Mouse (Mus musculus): ENCODE results near the gene Scpep1. TPM values are rescaled to one million over a fixed set of nuclear protein-coding genes. Genes with fewer than 3 reads are reported as not detected.
"Not testable (repeated sequence)": the region's sequence is repeated elsewhere in the genome, so short reads cannot be mapped to it uniquely, and the experiment has no call there.

Gene Scpep1
- polyA plus RNA-seq, 1 experiment, result 16.8 TPM

DNA sequence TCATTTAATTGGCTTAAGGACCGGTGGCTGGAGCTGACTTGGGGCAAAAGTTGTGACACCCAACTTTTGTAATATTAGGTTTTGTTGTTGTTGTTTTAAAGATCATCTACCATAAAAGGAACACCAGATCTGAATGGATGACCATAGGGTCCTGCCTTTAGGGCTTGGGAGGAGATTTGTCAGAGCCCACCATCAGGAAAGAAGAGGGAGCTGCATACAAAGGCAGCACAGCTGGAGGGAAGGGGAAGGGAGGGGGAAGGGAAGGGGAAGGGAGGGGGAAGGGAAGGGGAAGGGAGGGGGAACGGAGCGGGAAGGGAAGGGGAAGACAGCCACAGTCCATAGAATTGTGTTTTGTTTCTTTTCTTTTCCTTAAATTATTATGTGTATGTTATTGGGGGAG, 43.1 kb upstream of the Scpep1 start:
- H3K4me3 ChIP-seq (ENCODE audit: insufficient read depth, low read length), result no peak overlapping the region
- no peaks in the 10 kb centered on the region for H3K4me1 ChIP-seq (ENCODE audit: control insufficient read depth, insufficient read depth, low read length)
- TF ChIP-seq CTCF (IDR thresholded peaks at IDR 0.05; ENCODE audit: extremely low read depth, insufficient read depth, low read length), result no peak
- TF ChIP-seq POLR2A (IDR thresholded peaks at IDR 0.05; ENCODE audit: extremely low read depth, insufficient read depth, low read length), result no peak
- no peak overlapping the region for H3K27ac ChIP-seq (ENCODE audit: insufficient read depth, low read length)

GRCm38 (mm10) chr11:88997343-88997742, 42.1 kb upstream of the Scpep1 start:
- H3K4me1 ChIP-seq (ENCODE audit: control insufficient read depth, insufficient read depth, low read length); H3K27ac ChIP-seq (ENCODE audit: insufficient read depth, low read length); H3K4me3 ChIP-seq (ENCODE audit: insufficient read depth, low read length): not testable (repeated sequence)

DNA sequence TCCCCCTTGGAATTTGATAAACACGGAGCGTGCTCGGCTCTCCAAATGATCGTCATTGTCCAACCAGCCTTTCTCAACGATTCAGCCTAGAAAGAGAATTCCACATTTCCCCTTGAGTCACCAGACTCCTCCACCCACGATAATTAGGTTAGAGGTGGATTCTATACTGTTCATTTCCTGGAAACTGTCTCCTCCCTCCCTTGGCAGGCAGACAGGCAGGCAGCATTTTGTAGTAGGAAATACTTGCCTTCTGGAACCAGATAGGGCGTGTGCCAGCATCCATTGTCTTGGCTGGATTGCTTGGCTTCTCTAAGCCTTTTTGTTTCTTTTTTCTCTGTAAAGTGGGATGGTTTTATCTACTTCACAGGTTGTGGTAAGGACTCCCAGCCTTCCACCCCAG, 41.2 kb upstream of the Scpep1 start:
- Histone ChIP-seq H3K27ac (ENCODE audit: insufficient read depth, low read length) (no peak overlapping the region), H3K4me1 (ENCODE audit: control insufficient read depth, insufficient read depth, low read length) (no peaks in the 10 kb centered on the region), H3K4me3 (ENCODE audit: insufficient read depth, low read length) (no peak overlapping the region)
- TF ChIP-seq CTCF (IDR thresholded peaks at IDR 0.05; ENCODE audit: extremely low read depth, insufficient read depth, low read length), result no peak
- no peak for TF ChIP-seq POLR2A (IDR thresholded peaks at IDR 0.05; ENCODE audit: extremely low read depth, insufficient read depth, low read length)

DNA sequence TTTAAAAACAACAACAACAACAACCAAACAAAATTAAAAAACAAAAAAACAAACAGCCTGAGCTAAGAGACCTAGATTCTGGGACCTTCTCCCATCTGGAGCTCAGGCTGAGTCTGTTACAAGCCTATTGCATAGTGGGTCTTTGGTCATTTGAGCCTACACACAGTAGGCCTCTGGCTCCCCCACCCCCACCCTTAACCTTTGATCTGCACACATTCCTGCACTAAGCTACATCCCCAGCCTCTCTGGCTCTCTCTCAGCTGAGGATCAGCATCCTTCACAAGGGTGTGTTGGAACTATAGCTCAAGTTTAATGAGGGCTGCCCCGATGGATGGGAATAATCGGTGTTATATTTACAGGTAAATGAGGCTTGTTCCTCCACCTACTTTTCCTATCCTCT, 40.4 kb upstream of the Scpep1 start:
- no peaks in the 10 kb centered on the region for H3K4me1 ChIP-seq (ENCODE audit: control insufficient read depth, insufficient read depth, low read length)
- no peak overlapping the region for H3K4me3 ChIP-seq (ENCODE audit: insufficient read depth, low read length)
- no peak for TF ChIP-seq CTCF (IDR thresholded peaks at IDR 0.05; ENCODE audit: extremely low read depth, insufficient read depth, low read length)
- no peak for TF ChIP-seq POLR2A (IDR thresholded peaks at IDR 0.05; ENCODE audit: extremely low read depth, insufficient read depth, low read length)
- H3K27ac ChIP-seq (ENCODE audit: insufficient read depth, low read length), result no peak overlapping the region

DNA sequence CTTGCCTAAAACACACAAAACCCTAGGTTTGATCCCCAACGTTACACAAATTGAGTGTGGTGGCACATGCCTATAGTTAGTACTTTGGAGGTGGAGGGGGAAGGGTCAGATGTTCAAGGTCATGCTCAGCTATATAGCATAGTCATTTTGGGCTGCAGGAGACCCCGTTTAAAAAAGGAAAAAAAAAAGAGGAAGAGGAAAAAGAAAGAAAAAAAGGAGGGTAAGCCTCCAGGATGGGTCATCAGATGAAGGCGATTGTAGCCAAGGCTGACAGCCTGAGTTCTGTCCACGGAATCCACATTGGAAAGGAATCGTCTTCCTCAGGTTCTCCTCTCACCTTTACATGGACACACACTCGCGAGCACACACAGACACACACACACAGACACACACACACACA, 39.2 kb upstream of the Scpep1 start:
- H3K4me1 ChIP-seq (ENCODE audit: control insufficient read depth, insufficient read depth, low read length), result no peaks in the 10 kb centered on the region
- H3K27ac ChIP-seq (ENCODE audit: insufficient read depth, low read length), result no peak overlapping the region
- no peak overlapping the region for H3K4me3 ChIP-seq (ENCODE audit: insufficient read depth, low read length)
- no peak for TF ChIP-seq POLR2A (IDR thresholded peaks at IDR 0.05; ENCODE audit: extremely low read depth, insufficient read depth, low read length)
- TF ChIP-seq CTCF (IDR thresholded peaks at IDR 0.05; ENCODE audit: extremely low read depth, insufficient read depth, low read length), result no peak

DNA sequence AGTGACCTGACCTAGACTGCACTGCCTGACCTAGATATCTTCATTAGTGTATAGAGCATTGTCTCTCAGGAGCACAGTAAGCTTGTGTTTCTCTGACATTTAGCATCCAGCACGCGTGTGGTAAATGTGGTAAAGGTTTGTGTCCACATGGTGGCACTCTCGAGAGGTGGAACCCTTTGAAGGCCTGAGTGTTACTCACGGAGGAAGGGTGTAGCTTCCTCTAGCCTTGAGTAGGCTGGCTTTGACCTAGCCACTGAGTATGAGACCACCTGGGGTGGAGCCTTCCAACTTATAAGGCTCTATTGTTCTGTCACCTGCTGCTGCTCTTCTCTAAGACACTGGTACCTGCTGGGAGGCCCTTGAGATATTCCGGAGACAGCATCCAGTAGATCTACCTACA, 38.4 kb upstream of the Scpep1 start:
- peak; percentile 61 for TF ChIP-seq CTCF (IDR thresholded peaks at IDR 0.05; ENCODE audit: extremely low read depth, insufficient read depth, low read length)
- no peak for TF ChIP-seq POLR2A (IDR thresholded peaks at IDR 0.05; ENCODE audit: extremely low read depth, insufficient read depth, low read length)
- no peak overlapping the region for H3K27ac ChIP-seq (ENCODE audit: insufficient read depth, low read length)
- no peaks in the 10 kb centered on the region for H3K4me1 ChIP-seq (ENCODE audit: control insufficient read depth, insufficient read depth, low read length)
- no peak overlapping the region for H3K4me3 ChIP-seq (ENCODE audit: insufficient read depth, low read length)

DNA sequence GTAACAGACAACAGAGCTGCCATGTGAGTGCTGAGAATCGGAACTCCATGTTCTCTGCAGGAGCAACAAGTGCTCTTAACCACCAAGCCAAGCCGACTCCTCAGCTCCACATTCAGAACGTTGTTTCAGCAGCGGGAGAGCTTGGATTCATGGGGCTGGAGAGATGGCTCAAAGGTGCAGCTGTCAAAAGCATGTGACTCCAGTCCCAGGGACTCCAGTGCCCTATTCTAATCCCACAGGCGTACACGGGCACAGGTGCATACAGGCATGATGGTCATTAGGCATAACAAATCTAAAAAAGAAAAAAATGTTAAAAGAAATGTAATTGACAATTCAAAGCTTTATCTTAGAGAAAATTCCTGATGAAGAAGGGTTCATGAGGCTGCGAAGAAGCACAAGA, 37.9 kb upstream of the Scpep1 start:
- no peak overlapping the region for H3K27ac ChIP-seq (ENCODE audit: insufficient read depth, low read length)
- no peak overlapping the region for H3K4me3 ChIP-seq (ENCODE audit: insufficient read depth, low read length)
- no peaks in the 10 kb centered on the region for H3K4me1 ChIP-seq (ENCODE audit: control insufficient read depth, insufficient read depth, low read length)
- TF ChIP-seq POLR2A (IDR thresholded peaks at IDR 0.05; ENCODE audit: extremely low read depth, insufficient read depth, low read length) (no peak), CTCF (IDR thresholded peaks at IDR 0.05; ENCODE audit: extremely low read depth, insufficient read depth, low read length) (no peak)

DNA sequence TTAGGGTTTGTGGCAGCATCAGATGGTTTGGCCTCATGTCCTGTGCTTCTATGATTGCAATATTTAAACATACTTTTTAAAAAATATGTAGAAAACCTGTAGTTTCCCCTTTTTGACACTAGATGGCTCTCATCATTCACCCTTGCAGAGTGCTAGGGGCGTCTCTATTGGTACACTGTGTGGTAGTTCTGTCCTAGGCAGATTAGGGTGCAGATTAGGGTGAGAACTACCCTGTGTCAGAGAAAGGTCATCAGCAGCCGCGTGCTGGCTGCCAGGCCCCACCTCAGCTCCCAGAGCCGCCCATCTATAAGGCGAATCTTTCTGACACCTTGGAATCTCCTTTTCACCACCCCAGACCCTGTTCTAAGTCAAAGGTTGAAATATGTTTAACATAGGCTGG, 34.3 kb upstream of the Scpep1 start:
- H3K4me1 ChIP-seq (ENCODE audit: control insufficient read depth, insufficient read depth, low read length), result no peaks in the 10 kb centered on the region
- no peak overlapping the region for H3K27ac ChIP-seq (ENCODE audit: insufficient read depth, low read length)
- no peak for TF ChIP-seq POLR2A (IDR thresholded peaks at IDR 0.05; ENCODE audit: extremely low read depth, insufficient read depth, low read length)
- TF ChIP-seq CTCF (IDR thresholded peaks at IDR 0.05; ENCODE audit: extremely low read depth, insufficient read depth, low read length), result peak; percentile 24; the same call in 1 of the 2 replicates
- no peak overlapping the region for H3K4me3 ChIP-seq (ENCODE audit: insufficient read depth, low read length)

- no peak overlapping the region for H3K27ac ChIP-seq (ENCODE audit: insufficient read depth, low read length)
- H3K4me3 ChIP-seq (ENCODE audit: insufficient read depth, low read length), result no peak overlapping the region
- H3K4me1 ChIP-seq (ENCODE audit: control insufficient read depth, insufficient read depth, low read length), result no peaks in the 10 kb centered on the region
- TF ChIP-seq CTCF (IDR thresholded peaks at IDR 0.05; ENCODE audit: extremely low read depth, insufficient read depth, low read length) (no peak), POLR2A (IDR thresholded peaks at IDR 0.05; ENCODE audit: extremely low read depth, insufficient read depth, low read length) (no peak)
Measured at GRCm38 (mm10) chr11:88988956-88989355, 33.7 kb upstream of the Scpep1 start.

DNA sequence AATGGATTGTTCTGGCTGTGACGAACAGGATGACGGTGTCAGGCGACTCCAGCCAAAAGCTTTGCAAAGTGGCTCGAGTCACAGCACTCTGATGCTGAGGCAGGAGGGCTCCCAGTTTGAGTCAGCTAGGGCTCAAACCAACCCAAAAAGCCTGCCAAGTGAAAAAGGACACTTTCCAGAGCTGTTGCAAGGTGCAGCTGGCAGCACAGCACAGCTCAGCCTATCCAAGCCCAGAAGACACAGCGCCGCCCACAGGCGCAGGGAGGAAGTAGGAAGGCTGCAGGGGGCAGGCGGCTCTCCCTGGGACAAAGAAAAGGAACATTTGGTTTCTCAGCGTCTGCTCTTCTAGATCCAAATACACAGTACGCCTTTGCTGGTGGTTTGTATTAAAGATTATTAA, 31.4 kb upstream of the Scpep1 start:
- no peaks in the 10 kb centered on the region for H3K4me1 ChIP-seq (ENCODE audit: control insufficient read depth, insufficient read depth, low read length)
- TF ChIP-seq CTCF (IDR thresholded peaks at IDR 0.05; ENCODE audit: extremely low read depth, insufficient read depth, low read length) (0 out of 2 replicates have a peak, but pooled peaks have one; percentile 12), POLR2A (IDR thresholded peaks at IDR 0.05; ENCODE audit: extremely low read depth, insufficient read depth, low read length) (no peak)
- H3K27ac ChIP-seq (ENCODE audit: insufficient read depth, low read length), result no peak overlapping the region
- no peak overlapping the region for H3K4me3 ChIP-seq (ENCODE audit: insufficient read depth, low read length)

GRCm38 (mm10) chr11:88981337-88981736, 26.1 kb upstream of the Scpep1 start:
- H3K27ac ChIP-seq (ENCODE audit: insufficient read depth, low read length), result no peak overlapping the region
- no peaks in the 10 kb centered on the region for H3K4me1 ChIP-seq (ENCODE audit: control insufficient read depth, insufficient read depth, low read length)
- TF ChIP-seq CTCF (IDR thresholded peaks at IDR 0.05; ENCODE audit: extremely low read depth, insufficient read depth, low read length) (no peak), POLR2A (IDR thresholded peaks at IDR 0.05; ENCODE audit: extremely low read depth, insufficient read depth, low read length) (no peak)
- no peak overlapping the region for H3K4me3 ChIP-seq (ENCODE audit: insufficient read depth, low read length)
